Mouse (Mus musculus) cerebellum, adult 2 months (tissue): ENCODE data around the gene Cd63. TPM values are rescaled to one million over a fixed set of nuclear protein-coding genes. Genes with fewer than 3 reads are reported as not detected.

Source experiments
- DNase-seq, 2 experiments: peaks; one replicate each; pipeline ENCODE4 v3.0.0; 2021
- H3K27ac ChIP-seq: fragments of 200-500 bp; 2 replicates; pipeline ENCODE4 v1.5.1; 2012; ENCODE audit warnings: low read length, control low read depth, inconsistent platforms; ENCODE audit not compliant: insufficient read depth
- H3K27me3 ChIP-seq: fragments of 200-500 bp; 2 replicates; pipeline ENCODE4 v1.6.1; 2012; ENCODE audit warnings: inconsistent platforms, mild to moderate bottlenecking, low read length, moderate library complexity; ENCODE audit not compliant: control insufficient read depth, insufficient read depth
- H3K4me1 ChIP-seq: fragments of 200-500 bp; 2 replicates; pipeline ENCODE4 v1.6.1; 2011; ENCODE audit warnings: low read length; ENCODE audit not compliant: control insufficient read depth, insufficient read depth
- H3K4me3 ChIP-seq: fragments of 200-500 bp; replicated peaks from 2 replicates; pipeline ENCODE3; 2011; ENCODE audit warnings: mild to moderate bottlenecking, low read depth, low read length, control low read depth; ENCODE audit not compliant: insufficient read depth
- CTCF ChIP-seq: fragments of 200-500 bp; IDR thresholded peaks from 2 replicates; pipeline ENCODE4 v1.5.1; 2011; ENCODE audit warnings: low read depth, mild to moderate bottlenecking, control low read depth, low read length, moderate library complexity, borderline replicate concordance; ENCODE audit not compliant: insufficient read depth
- POLR2A ChIP-seq: fragments of 200-500 bp; IDR thresholded peaks from 2 replicates; pipeline ENCODE4 v1.6.1; 2011; ENCODE audit warnings: low read length, control low read depth, borderline replicate concordance; ENCODE audit not compliant: insufficient read depth
- WGBS: fragments of 180-500 bp; shearing (Covaris S2); methylation state at CpG from one replicate; pipeline ENCODE4 v1.1.7; 2018; 5-methylcytosine and 5-hydroxymethylcytosine counted together
- polyA plus RNA-seq: library from polyadenylated mRNA; depleted of rRNA; stranded (reverse); fragments of >200 nt; gene quantifications from 2 replicates; pipeline ENCODE4 v1.2.3, GENCODE M21; 2012

Gene Cd63
- polyA plus RNA-seq, 1 experiment = 110 TPM

DNA sequence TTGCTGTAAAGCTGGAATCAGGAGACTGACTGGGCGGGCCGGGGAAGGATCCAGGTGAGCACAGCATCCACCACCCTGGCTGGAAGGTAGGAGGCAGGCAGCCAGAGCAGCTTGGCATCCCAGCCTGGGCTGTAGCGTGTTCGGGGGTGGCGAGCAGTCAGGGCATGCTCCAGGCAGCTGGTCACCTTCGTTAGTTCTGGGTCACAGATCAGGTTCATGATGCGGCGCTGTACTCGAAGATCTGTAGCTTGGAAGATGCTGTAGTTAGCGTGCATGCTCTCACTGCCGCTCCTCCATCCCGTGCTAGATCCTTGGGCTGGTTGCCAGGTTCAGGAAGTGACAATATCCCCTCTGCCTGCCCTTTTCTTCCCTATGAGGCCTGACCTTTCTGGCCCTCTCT lies 12.9 kb downstream of the Cd63 start:
- WGBS = 23% methylated on average over 12 of the region's 12 CpGs
- no peak overlapping the region for H3K27ac ChIP-seq

GRCm38 (mm10) chr10:128915550-128915949 lies 14.8 kb downstream of the Cd63 start:
- TF ChIP-seq POLR2A (no peak), CTCF (no peak)
- Histone ChIP-seq H3K4me1 (peaks cover 38% of the 10 kb centered on the region), H3K27ac (no peak overlapping the region), H3K27me3 (no peaks in the 10 kb centered on the region), H3K4me3 (no peak overlapping the region)
- DNase-seq = peak in 1 of 2 experiments; percentile 6
- WGBS = 90% methylated on average over 2 of the region's 2 CpGs

More for the DNA sequence above, 12.9 kb downstream of the Cd63 start:
- no peaks in the 10 kb centered on the region for H3K27me3 ChIP-seq
- peaks cover 22% of the 10 kb centered on the region for H3K4me1 ChIP-seq
- TF ChIP-seq POLR2A (no peak), CTCF (no peak)
- DNase-seq = peak in 1 of 2 experiments; percentile 35
- no peak overlapping the region for H3K4me3 ChIP-seq

GRCm38 (mm10) chr10:128916665-128917064 lies 15.9 kb downstream of the Cd63 start:
- Histone ChIP-seq H3K27ac (no peak overlapping the region), H3K27me3 (no peaks in the 10 kb centered on the region), H3K4me1 (peaks cover 43% of the 10 kb centered on the region), H3K4me3 (no peak overlapping the region)
- peak in 1 of 2 experiments; percentile 3 for DNase-seq
- 87% methylated on average over 3 of the region's 3 CpGs for WGBS
- TF ChIP-seq POLR2A (no peak), CTCF (no peak)

GRCm38 (mm10) chr10:128917400-128917799 lies 16.6 kb downstream of the Cd63 start:
- DNase-seq = peak in 1 of 2 experiments; percentile 45
- WGBS = 7% methylated on average over 6 of the region's 6 CpGs
- Histone ChIP-seq H3K4me1 (peaks cover 50% of the 10 kb centered on the region), H3K4me3 (no peak overlapping the region), H3K27ac (peak overlapping the region; percentile 73), H3K27me3 (no peaks in the 10 kb centered on the region)
- TF ChIP-seq POLR2A = no peak
- no peak for TF ChIP-seq CTCF

DNA sequence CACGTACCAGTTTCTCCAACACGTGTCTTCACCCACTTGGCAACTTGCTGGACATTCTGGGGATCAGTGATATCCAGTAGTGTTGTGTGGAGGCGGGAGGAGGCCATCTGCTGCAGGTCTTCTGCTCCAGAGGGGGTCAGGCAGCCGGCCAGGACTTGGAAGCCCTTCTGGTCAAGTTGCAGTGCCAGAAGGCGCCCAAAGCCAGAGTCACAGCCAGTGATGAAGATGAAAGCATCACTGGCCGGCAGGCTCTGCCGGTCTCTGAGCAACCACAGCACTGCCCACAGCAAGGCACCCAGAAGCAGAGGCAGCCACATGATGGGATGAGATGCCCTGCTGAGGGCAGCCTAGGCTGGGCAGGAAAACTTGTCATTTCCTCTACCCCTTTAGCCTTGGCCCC lies 17.5 kb downstream of the Cd63 start:
- 3% methylated on average over 7 of the region's 7 CpGs for WGBS
- no peaks in the 10 kb centered on the region for H3K27me3 ChIP-seq
- H3K4me1 ChIP-seq = peaks cover 53% of the 10 kb centered on the region
- H3K27ac ChIP-seq = peak overlapping the region; percentile 73
- TF ChIP-seq CTCF (no peak), POLR2A (peak; percentile 30; the same call in 1 of the 2 replicates)
- H3K4me3 ChIP-seq = no peak overlapping the region
- peak; percentile 97 to 99 for DNase-seq

DNA sequence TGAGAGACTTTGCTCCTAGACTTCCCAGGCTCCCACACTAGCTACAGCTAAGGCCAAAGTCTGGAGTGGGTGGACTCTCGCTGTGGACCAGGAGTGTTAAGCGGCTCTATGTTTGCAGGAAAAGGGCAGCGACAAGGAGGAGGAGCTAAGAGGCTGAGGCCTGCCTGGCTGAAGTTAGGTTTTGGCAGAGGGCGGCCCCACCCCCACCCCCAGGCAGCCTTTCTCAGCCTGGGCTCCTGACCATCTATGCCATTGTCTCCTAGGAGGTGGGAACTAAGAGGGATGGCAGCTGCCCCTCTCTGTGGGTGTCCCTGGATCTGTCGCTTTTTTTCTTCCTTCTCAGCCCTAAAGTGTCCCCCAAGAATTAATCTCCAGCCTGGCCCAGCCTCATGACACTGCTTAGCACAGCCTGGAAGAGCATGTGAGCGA lies 18.4 kb downstream of the Cd63 start:
- Histone ChIP-seq H3K4me3 (no peak overlapping the region), H3K27ac (peak overlapping the region; percentile 73), H3K4me1 (peaks cover 50% of the 10 kb centered on the region), H3K27me3 (no peaks in the 10 kb centered on the region)
- peak; percentile 57 to 68 for DNase-seq
- TF ChIP-seq CTCF (no peak), POLR2A (no peak)
- 9% methylated on average over 6 of the region's 6 CpGs for WGBS

DNA sequence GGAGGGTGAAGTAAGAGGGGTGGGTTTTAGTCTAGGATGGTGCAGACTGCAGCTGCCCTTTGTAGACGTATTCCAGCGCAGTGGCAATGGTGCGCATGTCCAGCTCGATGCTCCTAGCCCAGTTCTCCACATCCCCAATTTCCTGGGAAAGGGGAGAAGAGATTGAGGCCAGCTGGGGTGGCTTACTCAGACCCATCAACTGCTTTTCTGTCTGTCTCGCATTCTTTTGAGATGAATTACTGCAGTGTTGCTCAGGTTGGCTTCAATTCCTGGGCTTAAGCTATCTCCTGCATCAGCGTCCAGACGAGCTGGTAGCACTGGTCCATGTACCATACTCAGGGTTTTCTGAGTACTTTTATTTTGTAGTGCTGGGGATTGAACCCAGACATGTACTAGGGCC lies 19.2 kb downstream of the Cd63 start:
- DNase-seq = no peak
- TF ChIP-seq CTCF = no peak
- WGBS = 60% methylated on average over 7 of the region's 7 CpGs
- H3K27ac ChIP-seq = peak overlapping the region; percentile 73
- no peak overlapping the region for H3K4me3 ChIP-seq
- peaks cover 51% of the 10 kb centered on the region for H3K4me1 ChIP-seq
- no peaks in the 10 kb centered on the region for H3K27me3 ChIP-seq

- DNase-seq = no peak
- Histone ChIP-seq H3K27ac (no peak overlapping the region), H3K4me3 (no peak overlapping the region), H3K4me1 (peaks cover 51% of the 10 kb centered on the region), H3K27me3 (no peaks in the 10 kb centered on the region)
- no peak for TF ChIP-seq CTCF
- TF ChIP-seq POLR2A = no peak
- 53% methylated on average over 3 of the region's 3 CpGs for WGBS
Measured at GRCm38 (mm10) chr10:128920736-128921161, 20.0 kb downstream of the Cd63 start.

DNA sequence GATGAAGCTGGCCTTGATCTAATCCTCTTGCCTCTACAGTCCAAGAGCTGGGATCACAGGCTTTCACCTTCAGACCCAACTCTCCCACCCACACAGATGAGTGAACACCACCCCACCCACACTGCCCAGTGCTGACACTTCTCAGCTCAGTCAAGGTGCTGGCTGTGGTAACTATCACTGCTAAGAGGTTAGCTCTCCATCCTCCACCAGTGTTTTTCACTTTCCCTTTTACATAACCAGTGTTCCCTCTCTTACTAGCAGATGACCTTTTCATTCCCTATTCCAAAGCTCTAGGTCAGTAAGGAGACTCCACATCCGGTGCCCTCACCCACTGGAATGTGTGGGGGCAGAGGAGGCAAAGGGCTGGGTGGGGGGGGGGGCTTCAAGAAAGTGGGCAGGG lies 20.5 kb downstream of the Cd63 start:
- peaks cover 51% of the 10 kb centered on the region for H3K4me1 ChIP-seq
- WGBS = 38% methylated on average over 1 of the region's 1 CpGs

More for the DNA sequence above, 20.5 kb downstream of the Cd63 start:
- Histone ChIP-seq H3K4me3 (no peak overlapping the region), H3K27me3 (no peaks in the 10 kb centered on the region), H3K27ac (no peak overlapping the region)
- DNase-seq = no peak
- no peak for TF ChIP-seq CTCF
- TF ChIP-seq POLR2A = no peak
